Mouse (Mus musculus) cerebellum, adult 2 months (tissue): ENCODE data around the gene Nmbr. TPM values are rescaled to one million over a fixed set of nuclear protein-coding genes. Genes with fewer than 3 reads are reported as not detected.

Source experiments
- DNase-seq, 2 experiments: peaks; one replicate each; pipeline ENCODE4 v3.0.0; 2021
- H3K27ac ChIP-seq: fragments of 200-500 bp; 2 replicates; pipeline ENCODE4 v1.5.1; 2012; ENCODE audit warnings: low read length, control low read depth, inconsistent platforms; ENCODE audit not compliant: insufficient read depth
- H3K27me3 ChIP-seq: fragments of 200-500 bp; 2 replicates; pipeline ENCODE4 v1.6.1; 2012; ENCODE audit warnings: inconsistent platforms, mild to moderate bottlenecking, low read length, moderate library complexity; ENCODE audit not compliant: control insufficient read depth, insufficient read depth
- H3K4me1 ChIP-seq: fragments of 200-500 bp; 2 replicates; pipeline ENCODE4 v1.6.1; 2011; ENCODE audit warnings: low read length; ENCODE audit not compliant: control insufficient read depth, insufficient read depth
- H3K4me3 ChIP-seq: fragments of 200-500 bp; replicated peaks from 2 replicates; pipeline ENCODE3; 2011; ENCODE audit warnings: mild to moderate bottlenecking, low read depth, low read length, control low read depth; ENCODE audit not compliant: insufficient read depth
- CTCF ChIP-seq: fragments of 200-500 bp; IDR thresholded peaks from 2 replicates; pipeline ENCODE4 v1.5.1; 2011; ENCODE audit warnings: low read depth, mild to moderate bottlenecking, control low read depth, low read length, moderate library complexity, borderline replicate concordance; ENCODE audit not compliant: insufficient read depth
- POLR2A ChIP-seq: fragments of 200-500 bp; IDR thresholded peaks from 2 replicates; pipeline ENCODE4 v1.6.1; 2011; ENCODE audit warnings: low read length, control low read depth, borderline replicate concordance; ENCODE audit not compliant: insufficient read depth
- WGBS: fragments of 180-500 bp; shearing (Covaris S2); methylation state at CpG from one replicate; pipeline ENCODE4 v1.1.7; 2018; 5-methylcytosine and 5-hydroxymethylcytosine counted together
- polyA plus RNA-seq: library from polyadenylated mRNA; depleted of rRNA; stranded (reverse); fragments of >200 nt; gene quantifications from 2 replicates; pipeline ENCODE4 v1.2.3, GENCODE M21; 2012; rRNA removed

Gene Nmbr
- polyA plus RNA-seq, 1 experiment, result 1.4 TPM

- Histone ChIP-seq H3K27me3 (no peaks in the 10 kb centered on the region), H3K4me1 (no peaks in the 10 kb centered on the region), H3K4me3 (no peak overlapping the region), H3K27ac (no peak overlapping the region)
- TF ChIP-seq CTCF (no peak), POLR2A (no peak)
- DNase-seq, result no peak
- 14% methylated on average over 2 of the region's 2 CpGs for WGBS
Observed at GRCm38 (mm10) chr10:14789969-14790368, 84.6 kb downstream of the Nmbr start.

- H3K27me3 ChIP-seq, result no peaks in the 10 kb centered on the region
- no peaks in the 10 kb centered on the region for H3K4me1 ChIP-seq
- H3K4me3 ChIP-seq, result no peak overlapping the region
- DNase-seq, result no peak
- WGBS, result 68% methylated on average over 4 of the region's 4 CpGs
- no peak overlapping the region for H3K27ac ChIP-seq
- TF ChIP-seq POLR2A, result no peak
- no peak for TF ChIP-seq CTCF
Observed at GRCm38 (mm10) chr10:14816970-14817369, 111.6 kb downstream of the Nmbr start.

Other genes starting within 250 kb of the Nmbr start
- 1.00 and 1.1 TPM in 2 replicates for gene Adgrg6, start 159.9 kb upstream of the Nmbr start, polyA plus RNA-seq
- 88.1 and 101 TPM in 2 replicates for gene Vta1, start within 50 bp of the Nmbr start, polyA plus RNA-seq
- gene Gje1, start 12.6 kb downstream of the Nmbr start, polyA plus RNA-seq, result not detected in 2 replicates